Mouse (Mus musculus) macrophage (primary cell): ENCODE measurements around the gene Gm10382. TPM values are rescaled to one million over a fixed set of nuclear protein-coding genes. Genes with fewer than 3 reads are reported as not detected.

Experiments used
- H3K27ac ChIP-seq: fragments of 350-480 bp; formaldehyde crosslinking; 2 replicates; pipeline ENCODE4 v1.9.0; 2021
- H3K36me3 ChIP-seq: fragments of 350-480 bp; formaldehyde crosslinking; 2 replicates; pipeline ENCODE4 v1.9.0; 2021; ENCODE audit errors: inconsistent target
- H3K4me3 ChIP-seq: fragments of 350-480 bp; formaldehyde crosslinking; 2 replicates; pipeline ENCODE4 v1.9.0; 2021; ENCODE audit errors: inconsistent target
- H3K79me2 ChIP-seq: fragments of 350-480 bp; formaldehyde crosslinking; 2 replicates; pipeline ENCODE4 v1.9.0; 2021; ENCODE audit errors: inconsistent target
- WGBS: methylation state at CpG from one replicate; pipeline ENCODE4 v1.1.7; 2026; ENCODE audit warnings: inconsistent platforms; ENCODE audit not compliant: missing documents; 5-methylcytosine and 5-hydroxymethylcytosine counted together
- polyA plus RNA-seq: library from polyadenylated mRNA; stranded (reverse); fragments of 250-400 nt; gene quantifications from 3 replicates; pipeline ENCODE4 v1.2.4, GENCODE M21; 2018; ENCODE audit warnings: inconsistent platforms

Gm10382 gene
- polyA plus RNA-seq, 1 experiment from 2014 or later = not detected

DNA sequence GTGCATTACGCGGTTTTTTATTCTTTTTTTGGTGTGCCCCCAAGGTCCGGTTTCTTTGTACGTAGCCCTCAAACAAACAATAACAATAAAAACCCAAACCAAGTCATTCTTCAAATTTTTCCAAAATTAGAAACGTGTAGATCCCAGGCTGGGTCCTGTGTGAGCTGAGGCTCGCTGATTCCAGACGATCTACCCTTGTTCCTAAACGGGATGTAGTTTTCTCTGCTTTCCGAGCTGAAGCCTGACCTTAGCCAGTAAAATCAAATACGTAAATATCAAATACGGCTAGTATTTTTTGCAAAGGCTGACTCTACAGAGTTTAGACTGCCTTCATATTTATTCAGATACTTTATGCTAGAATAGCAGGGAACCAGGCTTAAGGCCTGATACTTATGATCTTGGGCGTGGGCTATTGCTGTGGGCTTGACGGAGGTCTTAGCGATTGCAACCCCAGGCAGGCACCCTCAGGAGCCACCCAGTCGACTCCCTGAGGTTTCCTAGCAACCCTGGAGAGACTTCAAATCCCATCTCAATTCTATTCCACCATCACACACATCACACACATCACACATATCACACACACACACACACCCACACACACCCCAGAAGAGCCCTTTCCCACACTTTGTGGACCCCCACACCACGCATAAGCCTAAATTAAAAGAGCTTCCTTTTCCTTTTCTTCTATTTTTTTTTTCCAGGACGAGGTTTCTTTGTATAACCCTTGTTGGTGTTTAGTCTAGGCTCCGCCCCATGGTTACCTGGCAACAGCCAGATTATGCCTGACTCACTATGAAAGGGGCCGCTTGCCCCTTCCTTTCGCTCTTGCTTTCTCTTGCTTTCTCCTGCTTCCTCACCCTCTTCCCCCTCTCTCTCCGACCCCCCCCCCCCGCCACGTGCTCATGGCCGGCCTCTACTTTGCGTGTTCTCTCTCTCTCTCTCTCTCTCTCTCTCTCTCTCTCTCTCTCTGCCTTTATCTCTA, 4.8 kb downstream of the Gm10382 start:
- 4% methylated on average over 16 of the region's 25 CpGs for WGBS
- H3K27ac ChIP-seq = peak overlapping the region; percentile 100
- no peaks in the 10 kb centered on the region for H3K36me3 ChIP-seq
- peak overlapping the region; percentile 24 for H3K4me3 ChIP-seq
- peaks cover 26% of the 10 kb centered on the region for H3K79me2 ChIP-seq

DNA sequence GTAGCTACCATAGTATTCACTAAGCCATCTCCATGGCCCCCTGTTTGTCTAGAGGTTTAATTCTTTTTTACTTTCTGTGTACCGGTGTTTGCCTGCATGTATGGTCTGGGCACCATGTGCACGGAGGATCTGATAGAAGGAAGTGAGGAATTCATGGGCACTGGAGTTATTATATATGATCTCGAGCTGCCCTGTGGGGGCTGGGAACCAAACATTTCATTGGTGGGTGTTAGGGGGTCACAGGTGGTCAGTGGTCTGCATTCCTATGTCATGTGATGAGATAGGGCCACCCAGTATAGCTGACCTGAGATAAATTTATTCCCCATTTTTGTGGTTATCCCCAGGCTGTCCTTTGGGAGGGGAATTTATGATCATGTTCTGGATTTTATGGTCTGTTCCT, 5.9 kb downstream of the Gm10382 start:
- peak overlapping the region; percentile 100 for H3K27ac ChIP-seq
- H3K4me3 ChIP-seq = no peak overlapping the region
- H3K79me2 ChIP-seq = peaks cover 22% of the 10 kb centered on the region; the same call in 1 of the 2 replicates
- 25% methylated on average over 3 of the region's 3 CpGs for WGBS
- H3K36me3 ChIP-seq = no peaks in the 10 kb centered on the region

DNA sequence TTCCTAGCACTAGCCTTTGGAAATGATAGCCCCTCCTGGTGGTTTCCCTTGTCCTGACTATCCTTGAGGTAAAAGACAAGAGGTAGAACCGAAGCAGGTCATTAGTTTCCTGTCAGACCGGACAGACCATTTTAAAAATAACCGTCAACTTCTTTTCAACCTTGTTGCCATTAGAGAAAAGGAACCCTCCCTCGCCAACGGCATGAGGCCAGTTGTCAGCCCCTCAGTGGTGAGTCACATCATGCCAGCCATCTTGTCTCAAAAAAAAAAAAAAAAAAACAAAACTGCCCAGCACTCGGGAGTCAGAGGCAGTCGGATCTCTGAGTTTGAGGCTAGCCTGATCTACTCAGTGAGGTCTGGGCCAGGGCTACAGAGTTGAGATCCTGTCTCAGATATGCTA, 11.8 kb downstream of the Gm10382 start:
- Histone ChIP-seq H3K36me3 (no peaks in the 10 kb centered on the region), H3K27ac (no peak overlapping the region), H3K4me3 (no peak overlapping the region), H3K79me2 (no peaks in the 10 kb centered on the region)
- 61% methylated on average over 7 of the region's 7 CpGs for WGBS

DNA sequence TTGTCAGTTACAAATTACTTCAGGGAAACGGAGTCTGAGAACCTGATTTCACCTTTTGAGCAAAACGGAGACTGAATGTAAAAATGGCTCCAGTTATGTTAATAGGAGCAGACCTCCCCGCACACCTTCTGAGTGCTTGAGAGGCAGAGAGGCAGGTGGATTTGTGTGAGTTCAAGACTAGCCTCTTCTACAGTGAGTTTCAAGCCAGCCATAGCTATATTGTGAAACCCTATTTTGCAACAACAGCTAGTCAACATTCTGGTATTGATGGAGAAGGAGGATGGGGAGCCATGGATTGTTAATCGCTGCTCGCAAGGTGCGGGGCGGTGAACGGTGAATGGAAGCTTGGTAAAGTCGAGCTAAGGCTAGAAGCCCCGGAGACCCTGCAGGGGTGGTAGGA, 13.4 kb downstream of the Gm10382 start:
- H3K79me2 ChIP-seq = no peaks in the 10 kb centered on the region
- H3K36me3 ChIP-seq = no peaks in the 10 kb centered on the region
- 88% methylated on average over 10 of the region's 10 CpGs for WGBS
- H3K27ac ChIP-seq = no peak overlapping the region
- H3K4me3 ChIP-seq = no peak overlapping the region

DNA sequence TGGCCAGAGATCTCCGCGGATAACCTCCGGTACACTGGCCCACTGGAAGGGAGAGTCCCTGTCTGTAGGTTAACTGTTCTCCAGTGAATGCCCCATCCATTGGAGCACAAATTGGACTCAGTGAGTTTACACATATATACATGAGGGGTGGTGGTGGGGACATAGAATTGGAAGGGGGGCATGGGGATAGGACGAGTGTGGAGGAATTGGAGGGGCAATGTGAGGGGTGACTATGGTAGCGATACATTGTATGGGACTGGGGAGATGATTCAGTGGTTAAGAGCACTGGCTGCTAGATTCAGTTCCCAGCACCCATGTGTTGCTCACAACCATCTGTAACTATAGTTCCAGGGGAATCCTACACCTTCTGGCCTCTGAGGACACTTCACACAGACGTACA, 13.9 kb downstream of the Gm10382 start:
- Histone ChIP-seq H3K36me3 (no peaks in the 10 kb centered on the region), H3K4me3 (no peak overlapping the region), H3K79me2 (no peaks in the 10 kb centered on the region), H3K27ac (no peak overlapping the region)
- WGBS = 98% methylated on average over 6 of the region's 6 CpGs

DNA sequence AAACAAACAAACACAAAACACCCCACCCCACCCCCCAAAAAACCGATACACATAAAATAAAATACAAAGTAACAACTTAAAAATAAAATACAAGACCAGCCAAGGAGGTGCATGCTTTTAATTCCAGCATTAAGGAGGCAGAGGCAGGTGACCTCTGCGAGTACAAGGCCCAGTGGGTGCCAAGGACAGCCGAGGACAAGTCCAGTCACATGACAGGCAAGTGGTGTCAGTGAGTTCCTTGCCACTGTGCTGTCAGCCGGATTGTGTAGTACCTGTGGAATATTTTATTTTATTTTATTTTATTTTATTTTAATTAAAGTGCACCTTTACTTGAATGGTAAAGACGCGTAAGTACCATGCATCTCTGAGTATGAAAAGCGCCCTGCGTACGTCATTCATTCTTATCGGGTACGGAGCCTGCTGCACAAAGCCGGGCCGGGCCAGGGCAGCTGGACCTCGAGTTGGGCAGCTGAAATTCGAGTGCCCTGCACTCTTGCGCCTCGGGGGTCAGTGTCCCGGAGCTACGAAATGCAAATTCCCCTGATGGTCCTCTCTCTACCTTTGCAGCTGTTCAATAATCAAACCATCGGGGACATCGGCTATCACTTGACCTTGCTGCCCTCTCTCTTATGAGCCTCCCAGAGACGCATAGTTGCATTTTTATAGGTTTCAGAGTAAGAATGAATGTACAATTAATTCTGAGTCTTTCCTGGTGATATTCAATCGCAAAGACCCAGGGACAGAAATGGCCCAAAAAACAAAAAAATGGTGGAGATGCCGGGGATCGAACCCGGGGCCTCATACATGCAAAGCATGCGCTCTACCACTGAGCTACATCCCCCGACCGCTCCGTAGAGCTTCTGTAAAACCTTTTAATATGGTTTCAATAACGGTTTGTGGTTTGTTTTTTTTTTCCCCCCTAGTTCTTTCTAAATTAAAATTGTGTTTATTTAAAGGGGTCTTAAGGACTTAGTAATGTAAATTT, 14.7 kb downstream of the Gm10382 start:
- no peaks in the 10 kb centered on the region for H3K36me3 ChIP-seq
- peak overlapping the region; percentile 54 for H3K4me3 ChIP-seq
- 60% methylated on average over 27 of the region's 31 CpGs for WGBS
- H3K79me2 ChIP-seq = no peaks in the 10 kb centered on the region
- H3K27ac ChIP-seq = peak overlapping the region; percentile 94

DNA sequence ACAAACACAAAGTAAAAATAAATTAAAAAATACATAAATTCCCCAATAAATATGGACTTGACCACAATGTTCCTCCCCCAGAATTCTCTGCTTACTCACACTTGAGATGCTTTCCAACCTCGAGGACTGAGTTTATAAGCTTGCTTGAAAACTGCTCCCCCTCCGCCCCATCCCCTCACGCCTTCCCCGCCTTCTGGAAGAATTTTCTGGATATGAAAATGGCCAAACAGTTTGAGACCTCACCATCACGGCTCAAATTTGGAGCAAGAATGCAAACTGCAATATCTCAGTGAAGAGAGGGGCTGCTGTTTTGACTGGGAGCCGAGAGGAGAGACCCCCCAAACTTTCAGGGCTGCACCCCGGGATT, 15.4 kb downstream of the Gm10382 start:
- H3K79me2 ChIP-seq = no peaks in the 10 kb centered on the region
- WGBS = 3% methylated on average over 6 of the region's 7 CpGs
- peak overlapping the region; percentile 54 for H3K4me3 ChIP-seq
- peak overlapping the region; percentile 94 for H3K27ac ChIP-seq
- H3K36me3 ChIP-seq = no peaks in the 10 kb centered on the region

GRCm38 (mm10) chr5:125404903-125405545, 15.9 kb downstream of the Gm10382 start:
- H3K79me2 ChIP-seq = no peaks in the 10 kb centered on the region
- WGBS = 2% methylated on average over 28 of the region's 28 CpGs
- peak overlapping the region; percentile 94 for H3K27ac ChIP-seq
- no peaks in the 10 kb centered on the region for H3K36me3 ChIP-seq
- H3K4me3 ChIP-seq = peak overlapping the region; percentile 54

DNA sequence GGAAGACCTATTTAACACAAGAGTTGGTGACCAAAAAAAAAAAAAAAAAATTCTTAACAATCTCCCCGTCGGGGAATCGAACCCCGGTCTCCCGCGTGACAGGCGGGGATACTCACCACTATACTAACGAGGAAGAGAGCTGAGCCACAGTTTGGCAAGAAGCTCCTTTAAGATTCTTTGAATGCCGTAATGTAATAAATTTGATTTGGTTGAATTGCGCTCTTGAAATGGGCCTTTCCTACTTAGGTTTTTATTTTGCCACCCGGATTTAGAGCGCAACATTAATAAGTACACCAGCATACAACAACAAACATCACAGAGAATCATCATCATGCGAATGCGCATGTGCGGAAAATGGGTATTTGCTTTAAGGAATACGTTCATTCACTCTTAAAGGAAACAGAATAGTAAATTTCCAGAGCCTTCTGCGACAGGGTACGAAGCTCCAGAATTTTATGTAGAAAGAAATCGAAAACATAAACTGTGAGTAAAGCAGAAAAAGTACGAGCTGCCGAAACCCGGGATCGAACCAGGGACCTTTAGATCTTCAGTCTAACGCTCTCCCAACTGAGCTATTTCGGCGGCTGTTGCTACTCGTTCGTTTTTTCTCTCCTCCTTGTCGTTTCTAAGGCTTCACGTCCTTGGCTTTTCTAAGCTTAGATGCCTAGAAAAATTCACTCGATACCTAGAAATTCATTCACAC, 16.6 kb downstream of the Gm10382 start:
- Histone ChIP-seq H3K4me3 (peak overlapping the region; percentile 54), H3K36me3 (no peaks in the 10 kb centered on the region), H3K79me2 (no peaks in the 10 kb centered on the region), H3K27ac (peak overlapping the region; percentile 94)
- 2% methylated on average over 31 of the region's 31 CpGs for WGBS

- Histone ChIP-seq H3K27ac (peak overlapping the region; percentile 94), H3K36me3 (no peaks in the 10 kb centered on the region), H3K79me2 (no peaks in the 10 kb centered on the region), H3K4me3 (peak overlapping the region; percentile 54)
- WGBS = 10% methylated on average over 20 of the region's 20 CpGs
Observed at GRCm38 (mm10) chr5:125406322-125407016, 17.3 kb downstream of the Gm10382 start.

DNA sequence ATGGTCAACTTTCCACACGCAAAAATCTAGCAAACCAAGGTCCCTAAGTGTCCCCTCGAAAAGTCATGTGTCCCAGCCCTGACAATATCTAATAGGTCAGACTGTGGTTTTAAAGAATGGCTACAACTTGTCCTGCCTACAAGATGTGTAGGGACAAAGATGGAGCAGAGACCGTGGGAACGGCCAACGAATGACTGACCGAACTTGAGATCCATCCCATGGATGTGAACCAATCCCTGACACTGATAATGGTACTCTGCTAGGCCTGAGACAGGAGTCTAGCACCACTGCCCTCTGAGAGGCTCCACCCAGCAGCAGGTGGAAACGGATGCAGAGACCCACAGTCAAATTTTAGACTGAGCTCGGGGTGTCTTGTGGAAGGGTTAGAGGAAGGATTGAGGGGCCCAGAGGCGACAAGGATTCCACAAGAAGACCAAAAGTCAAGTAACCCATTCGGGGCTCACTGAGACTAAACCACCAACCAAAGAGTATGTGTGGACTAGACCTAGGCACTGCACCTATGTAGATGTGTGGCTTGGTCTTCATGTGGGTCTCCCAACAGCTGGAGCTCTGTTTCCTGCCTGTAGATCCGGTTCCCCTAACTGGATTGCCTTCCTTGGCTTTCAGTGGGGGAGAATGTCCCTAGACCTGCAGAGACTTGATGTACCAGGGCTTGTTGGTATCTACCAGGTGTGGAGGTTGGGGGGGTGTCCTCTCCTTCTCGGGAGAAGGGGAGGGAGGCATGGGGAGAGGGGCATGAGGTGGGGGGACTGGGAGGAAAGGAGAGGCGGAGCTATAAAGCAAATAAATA, 18.1 kb downstream of the Gm10382 start:
- H3K27ac ChIP-seq = peak overlapping the region; percentile 94

GRCm38 (mm10) chr5:125407910-125408575, 18.9 kb downstream of the Gm10382 start:
- 76% methylated on average over 7 of the region's 14 CpGs for WGBS
- Histone ChIP-seq H3K27ac (peak overlapping the region; percentile 63), H3K36me3 (no peaks in the 10 kb centered on the region), H3K79me2 (no peaks in the 10 kb centered on the region), H3K4me3 (no peak overlapping the region)

More for the DNA sequence above, 18.1 kb downstream of the Gm10382 start:
- Histone ChIP-seq H3K36me3 (no peaks in the 10 kb centered on the region), H3K79me2 (no peaks in the 10 kb centered on the region), H3K4me3 (peak overlapping the region; percentile 54)
- WGBS = 70% methylated on average over 12 of the region's 13 CpGs
